In genomic region chr11:75249588-75249987, GRCm38 (mm10) we compare ENCODE assay signal across 17 mouse cellular contexts. TPM values are rescaled to one million over a fixed set of nuclear protein-coding genes. Genes with fewer than 3 reads are reported as not detected.
DNase-seq lines count a peak whose midpoint lies in the region; ATAC-seq and TF ChIP-seq lines count a peak whose summit lies in the region.
"Had no signal": no experiment of that assay in that cellular context is flagged by ENCODE, and none has a peak within 500 bp of the region (broad histone marks: within the 10 kb centered on the region; RNA-seq: fewer than 3 reads in every experiment).

No protein-coding gene starts in this region.

- TF ChIP-seq EP300 in heart, postnatal 0 days (IDR thresholded peaks at IDR 0.05; ENCODE audit: low read depth), result no peak
- TF ChIP-seq EP300 in liver, postnatal 0 days (IDR thresholded peaks at IDR 0.05; ENCODE audit: low read depth), result no peak

- no peak for ATAC-seq in heart, postnatal 0 days (ENCODE audit: insufficient read depth, low read depth)
- no peak for ATAC-seq in liver, embryonic 16.5 days (ENCODE audit: low read depth)
- no peak for ATAC-seq in liver, embryonic 11.5 days (replicated peaks; ENCODE audit: low FRiP score)
- ATAC-seq in liver, postnatal 0 days, result peak; percentile 62
- ATAC-seq: forebrain, embryonic 13.5 days; intestine, embryonic 15.5 days had no signal

- H3K36me3 ChIP-seq in heart, postnatal 0 days (replicated peaks; ENCODE audit: control insufficient read depth, insufficient read depth, low read length), result no peaks in the 10 kb centered on the region
- H3K36me3 ChIP-seq in liver, embryonic 16.5 days (ENCODE audit: control insufficient read depth, insufficient read depth), result no peaks in the 10 kb centered on the region
- H3K36me3 ChIP-seq in liver, embryonic 11.5 days (ENCODE audit: control insufficient read depth, insufficient read depth, low read length), result no peaks in the 10 kb centered on the region
- no peaks in the 10 kb centered on the region for H3K36me3 ChIP-seq in liver, postnatal 0 days (replicated peaks; ENCODE audit: insufficient read depth, low read length)
- H3K36me3 ChIP-seq: intestine, embryonic 15.5 days; liver, embryonic 13.5 days had no signal

- TF ChIP-seq POLR2A in cerebellum, adult 2 months (IDR thresholded peaks at IDR 0.05; ENCODE audit: borderline replicate concordance, insufficient read depth, low read length), result no peak

- no peaks in the 10 kb centered on the region for H3K27me3 ChIP-seq in cerebellum, adult 2 months (ENCODE audit: control insufficient read depth, insufficient read depth, low read length)
- H3K27me3 ChIP-seq in heart, postnatal 0 days (ENCODE audit: control insufficient read depth, insufficient read depth, low read length), result no peaks in the 10 kb centered on the region
- no peaks in the 10 kb centered on the region for H3K27me3 ChIP-seq in liver, embryonic 16.5 days (ENCODE audit: control insufficient read depth, insufficient read depth, low read depth, low read length)
- no peaks in the 10 kb centered on the region for H3K27me3 ChIP-seq in liver, embryonic 11.5 days (replicated peaks; ENCODE audit: control insufficient read depth, insufficient read depth, low read length)
- no peaks in the 10 kb centered on the region for H3K27me3 ChIP-seq in liver, postnatal 0 days (ENCODE audit: insufficient read depth, low read length)
- H3K27me3 ChIP-seq: forebrain, embryonic 13.5 days; intestine, embryonic 15.5 days; liver, embryonic 13.5 days had no signal

- H3K4me1 ChIP-seq in cerebellum, adult 2 months (ENCODE audit: control insufficient read depth, insufficient read depth, low read length), result peaks cover 46% of the 10 kb centered on the region
- H3K4me1 ChIP-seq in heart, postnatal 0 days (ENCODE audit: control insufficient read depth, insufficient read depth), result peaks cover 50% of the 10 kb centered on the region
- H3K4me1 ChIP-seq in liver, embryonic 16.5 days (ENCODE audit: control insufficient read depth, low read depth, low read length), result peaks cover 22% of the 10 kb centered on the region
- peaks cover 27% of the 10 kb centered on the region for H3K4me1 ChIP-seq in liver, embryonic 11.5 days (replicated peaks; ENCODE audit: control insufficient read depth, insufficient read depth, low read length)
- H3K4me1 ChIP-seq in liver, postnatal 0 days (ENCODE audit: insufficient read depth), result peaks cover 15% of the 10 kb centered on the region

- TF ChIP-seq CTCF in cerebellum, adult 2 months (IDR thresholded peaks at IDR 0.05; ENCODE audit: borderline replicate concordance, insufficient read depth, low read depth, low read length), result no peak
- TF ChIP-seq CTCF in heart, postnatal 0 days (IDR thresholded peaks at IDR 0.05; ENCODE audit: low read depth), result no peak
- no peak for TF ChIP-seq CTCF in liver, postnatal 0 days (IDR thresholded peaks at IDR 0.05; ENCODE audit: low read depth)

- peak overlapping the region; percentile 25; the same call in 1 of the 2 replicates for H3K9ac ChIP-seq in heart, postnatal 0 days (replicated peaks; ENCODE audit: low read depth, low read length)
- no peak overlapping the region for H3K9ac ChIP-seq in liver, embryonic 16.5 days (ENCODE audit: low read depth, low read length)
- H3K9ac ChIP-seq in liver, embryonic 11.5 days (ENCODE audit: low read depth, low read length), result no peak overlapping the region
- H3K9ac ChIP-seq in liver, postnatal 0 days (replicated peaks), result no peak overlapping the region
- H3K9ac ChIP-seq: forebrain, embryonic 13.5 days; intestine, embryonic 15.5 days; liver, embryonic 13.5 days had no signal

- no peak for DNase-seq in cerebellum, adult 2 months
- DNase-seq in cerebellum, postnatal 10 days, result no peak
- no peak for DNase-seq in heart, postnatal 0 days (ENCODE audit: low spot score)
- no peak for DNase-seq in heart, adult 11 months
- no peak for DNase-seq in liver, embryonic 11.5 days (ENCODE audit: low spot score)
- DNase-seq in liver, postnatal 0 days, result no peak
- DNase-seq in left cerebral cortex, postnatal 14 days (ENCODE audit: low spot score in 2 of 2), result no peak
- DNase-seq: adrenal gland, postnatal 10 days; cerebellum, adult 8-10 months; gastrocnemius, postnatal 36 days; liver, embryonic 13.5 days; right cerebral cortex, adult 18-20 months; thymus, postnatal 25 days had no signal

- no peaks in the 10 kb centered on the region for H3K9me3 ChIP-seq in heart, postnatal 0 days (replicated peaks; ENCODE audit: control insufficient read depth, low read length)
- no peaks in the 10 kb centered on the region for H3K9me3 ChIP-seq in liver, embryonic 16.5 days (replicated peaks; ENCODE audit: control insufficient read depth, low read length)
- H3K9me3 ChIP-seq in liver, embryonic 11.5 days (ENCODE audit: control insufficient read depth, low read length), result no peaks in the 10 kb centered on the region
- H3K9me3 ChIP-seq in liver, postnatal 0 days (ENCODE audit: low read length), result no peaks in the 10 kb centered on the region
- H3K9me3 ChIP-seq: forebrain, embryonic 13.5 days; intestine, embryonic 15.5 days; liver, embryonic 13.5 days had no signal

- intact Hi-C loops in left cerebral cortex, postnatal 14 days (cut with DNase I), result no loop called here

- no peak overlapping the region for H3K4me2 ChIP-seq in heart, postnatal 0 days (ENCODE audit: low read depth, low read length)
- H3K4me2 ChIP-seq in liver, embryonic 16.5 days (ENCODE audit: low read depth, low read length), result peak overlapping the region; percentile 21; the same call in 1 of the 2 replicates
- no peak overlapping the region for H3K4me2 ChIP-seq in liver, embryonic 11.5 days
- no peak overlapping the region for H3K4me2 ChIP-seq in liver, postnatal 0 days (ENCODE audit: low read depth, low read length)
- H3K4me2 ChIP-seq: forebrain, embryonic 13.5 days; intestine, embryonic 15.5 days; liver, embryonic 13.5 days had no signal

- H3K27ac ChIP-seq in cerebellum, adult 2 months (ENCODE audit: insufficient read depth, low read length), result peak overlapping the region; percentile 32
- H3K27ac ChIP-seq in heart, postnatal 0 days (ENCODE audit: low read depth), result peak overlapping the region; percentile 77
- no peak overlapping the region for H3K27ac ChIP-seq in liver, embryonic 16.5 days (ENCODE audit: low read length)
- no peak overlapping the region for H3K27ac ChIP-seq in liver, embryonic 11.5 days (ENCODE audit: low read depth, low read length)
- no peak overlapping the region for H3K27ac ChIP-seq in liver, postnatal 0 days (ENCODE audit: low read depth)
- H3K27ac ChIP-seq: forebrain, embryonic 13.5 days; intestine, embryonic 15.5 days; liver, embryonic 13.5 days; macrophage had no signal

- WGBS in cerebellum, adult 2 months, result 80% methylated on average over 9 of the region's 9 CpGs
- WGBS in heart, postnatal 0 days, result 50% methylated on average over 9 of the region's 9 CpGs
- WGBS in liver, embryonic 16.5 days (ENCODE audit: insufficient replicate concordance), result 72% methylated on average over 9 of the region's 9 CpGs
- 77% methylated on average over 9 of the region's 9 CpGs for WGBS in liver, embryonic 11.5 days
- WGBS in liver, postnatal 0 days (ENCODE audit: insufficient replicate concordance), result 69% methylated on average over 9 of the region's 9 CpGs

- H3K4me3 ChIP-seq in cerebellum, adult 2 months (replicated peaks; ENCODE audit: insufficient read depth, low read depth, low read length), result no peak overlapping the region
- H3K4me3 ChIP-seq in heart, postnatal 0 days (ENCODE audit: low read depth, low read length), result no peak overlapping the region
- no peak overlapping the region for H3K4me3 ChIP-seq in liver, embryonic 16.5 days (ENCODE audit: low read depth, low read length)
- H3K4me3 ChIP-seq in liver, embryonic 11.5 days (ENCODE audit: low read depth, low read length), result no peak overlapping the region
- H3K4me3 ChIP-seq in liver, postnatal 0 days (ENCODE audit: low read depth, low read length), result no peak overlapping the region
- H3K4me3 ChIP-seq: forebrain, embryonic 13.5 days; intestine, embryonic 15.5 days; liver, embryonic 13.5 days had no signal

RNA-seq across cellular contexts. Expression of gene Rtn4rl1, which starts 56.0 kb away (rescaled TPM):
- 23.9 and 28.6 TPM in 2 replicates for polyA plus RNA-seq in cerebellum, adult 2 months (2012; rRNA removed)
- 6.0 and 19.7 TPM in 2 replicates for total RNA-seq in heart, postnatal 0 days (2014; rRNA removed; ENCODE audit: low replicate concordance)
- 12.2 and 12.8 TPM in 2 replicates for polyA plus RNA-seq in heart, postnatal 0 days (2015; fragmentation: Nextera tagmentation; extraction: Ambion mirVana)
- 0.44 and 0.48 TPM in 2 replicates for polyA plus RNA-seq in liver, embryonic 16.5 days (2015; fragmentation: Nextera tagmentation; extraction: Ambion mirVana)
- polyA plus RNA-seq in liver, embryonic 11.5 days (2014; fragmentation: Nextera tagmentation; extraction: Ambion mirVana), result 1.7 and 2.9 TPM in 2 replicates
- 1.5 and 2.0 TPM in 2 replicates for polyA plus RNA-seq in liver, postnatal 0 days (2015; fragmentation: Nextera tagmentation; extraction: Ambion mirVana)
- total RNA-seq in left cerebral cortex, postnatal 14 days (2021), result 10 to 100 TPM; 59.5 to 65.9 TPM

RNA-seq across cellular contexts. Expression of gene Dph1, which starts 58.5 kb away (rescaled TPM):
- 18.6 and 19.3 TPM in 2 replicates for polyA plus RNA-seq in cerebellum, adult 2 months (2012; rRNA removed)
- total RNA-seq in heart, postnatal 0 days (2014; rRNA removed; ENCODE audit: low replicate concordance), result 34.4 and 72.1 TPM in 2 replicates
- polyA plus RNA-seq in heart, postnatal 0 days (2015; fragmentation: Nextera tagmentation; extraction: Ambion mirVana), result 19.3 and 20.2 TPM in 2 replicates
- polyA plus RNA-seq in liver, embryonic 16.5 days (2015; fragmentation: Nextera tagmentation; extraction: Ambion mirVana), result 9.1 and 10.6 TPM in 2 replicates
- polyA plus RNA-seq in liver, embryonic 11.5 days (2014; fragmentation: Nextera tagmentation; extraction: Ambion mirVana), result 30.3 and 34.0 TPM in 2 replicates
- polyA plus RNA-seq in liver, postnatal 0 days (2015; fragmentation: Nextera tagmentation; extraction: Ambion mirVana), result 10.9 and 13.0 TPM in 2 replicates
- total RNA-seq in left cerebral cortex, postnatal 14 days (2021), result 10 to 100 TPM; 22.0 to 23.7 TPM

Comparison
In these comparisons a context has a peak if more than half of its experiments do, and no peak if none do; other contexts are left out.
1. H3K27ac ChIP-seq: peak in cerebellum, adult 2 months (single experiment) and heart, postnatal 0 days (single experiment); none in liver, embryonic 16.5 days (single experiment), liver, embryonic 11.5 days (single experiment) and liver, postnatal 0 days (single experiment).